13 mouse cellular contexts compared by ENCODE assay signal in genomic region chr14:26867356-26867755, GRCm38 (mm10). TPM values are rescaled to one million over a fixed set of nuclear protein-coding genes. Genes with fewer than 3 reads are reported as not detected.
DNase-seq lines count a peak whose midpoint lies in the region; ATAC-seq and TF ChIP-seq lines count a peak whose summit lies in the region.
"Had no signal": no experiment of that assay in that cellular context is flagged by ENCODE, and none has a peak within 500 bp of the region (broad histone marks: within the 10 kb centered on the region; RNA-seq: fewer than 3 reads in every experiment).

No protein-coding gene starts in this region.

- H3K27me3 ChIP-seq in midbrain, postnatal 0 days (ENCODE audit: insufficient read depth, low read length) = no peaks in the 10 kb centered on the region
- H3K27me3 ChIP-seq in midbrain, embryonic 10.5 days (ENCODE audit: low read depth, poor library complexity, severe bottlenecking) = no peaks in the 10 kb centered on the region
- H3K27me3 ChIP-seq: kidney, embryonic 15.5 days had no signal

- H3K4me1 ChIP-seq in midbrain, postnatal 0 days (ENCODE audit: insufficient read depth, low read length) = no peaks in the 10 kb centered on the region
- no peaks in the 10 kb centered on the region for H3K4me1 ChIP-seq in midbrain, embryonic 10.5 days
- H3K4me1 ChIP-seq in bone marrow, adult 2 months (ENCODE audit: control insufficient read depth, insufficient read depth, low read length) = no peaks in the 10 kb centered on the region
- H3K4me1 ChIP-seq: kidney, embryonic 15.5 days had no signal

- H3K4me2 ChIP-seq in midbrain, postnatal 0 days (ENCODE audit: low read depth, low read length, poor library complexity, severe bottlenecking) = no peak overlapping the region
- H3K4me2 ChIP-seq: kidney, embryonic 15.5 days had no signal

- DNase-seq in embryo, embryonic 10.5 days (ENCODE audit: low spot score) = peak; percentile 24
- DNase-seq in embryo, embryonic 10 days (ENCODE audit: low spot score) = no peak
- DNase-seq in midbrain, postnatal 0 days (ENCODE audit: low spot score) = no peak
- no peak for DNase-seq in midbrain, embryonic 10.5 days (ENCODE audit: low spot score)
- DNase-seq in naive thymus-derived CD4-positive, alpha-beta T cell, adult 2 months (ENCODE audit: low read depth) = peak; percentile 4
- DNase-seq in T-cell, adult 2 months (ENCODE audit: low spot score) = no peak
- DNase-seq in kidney, postnatal 4 days = no peak
- DNase-seq: cerebellum, adult 2 months; gastrocnemius, postnatal 14 days; lung, postnatal 36 days; right cerebral cortex, adult 18-20 months had no signal

- no peak for ATAC-seq in midbrain, postnatal 0 days (ENCODE audit: low FRiP score)

- H3K9me3 ChIP-seq in midbrain, postnatal 0 days (ENCODE audit: low read length) = no peaks in the 10 kb centered on the region
- no peaks in the 10 kb centered on the region for H3K9me3 ChIP-seq in midbrain, embryonic 10.5 days (replicated peaks)
- H3K9me3 ChIP-seq: kidney, embryonic 15.5 days had no signal

- H3K27ac ChIP-seq in midbrain, postnatal 0 days (ENCODE audit: low read depth, low read length) = no peak overlapping the region
- H3K27ac ChIP-seq in midbrain, embryonic 10.5 days (replicated peaks) = no peak overlapping the region
- H3K27ac ChIP-seq in bone marrow, adult 2 months (ENCODE audit: control insufficient read depth, insufficient read depth, low read depth, low read length, poor library complexity) = no peak overlapping the region
- H3K27ac ChIP-seq: kidney, embryonic 15.5 days had no signal

- no peak overlapping the region for H3K9ac ChIP-seq in midbrain, postnatal 0 days (replicated peaks; ENCODE audit: low read length, poor library complexity, severe bottlenecking)
- H3K9ac ChIP-seq: kidney, embryonic 15.5 days had no signal

- 67% methylated on average over 9 of the region's 9 CpGs for WGBS in midbrain, postnatal 0 days
- WGBS in midbrain, embryonic 10.5 days = 69% methylated on average over 9 of the region's 9 CpGs
- 74% methylated on average over 9 of the region's 9 CpGs for WGBS in bone marrow, adult 2 months

- H3K4me3 ChIP-seq in midbrain, postnatal 0 days (ENCODE audit: low read depth, low read length) = no peak overlapping the region
- no peak overlapping the region for H3K4me3 ChIP-seq in midbrain, embryonic 10.5 days
- no peak overlapping the region for H3K4me3 ChIP-seq in bone marrow, adult 2 months (replicated peaks; ENCODE audit: control insufficient read depth, low read depth, low read length)
- H3K4me3 ChIP-seq: kidney, embryonic 15.5 days had no signal

- no peaks in the 10 kb centered on the region for H3K36me3 ChIP-seq in midbrain, postnatal 0 days (ENCODE audit: insufficient read depth, low read length)
- H3K36me3 ChIP-seq in midbrain, embryonic 10.5 days = no peaks in the 10 kb centered on the region
- H3K36me3 ChIP-seq: kidney, embryonic 15.5 days had no signal

- no peak for TF ChIP-seq POLR2A in bone marrow, adult 2 months (IDR thresholded peaks at IDR 0.05; ENCODE audit: borderline replicate concordance, control insufficient read depth, low read depth, low read length)

- TF ChIP-seq CTCF in midbrain, postnatal 0 days (IDR thresholded peaks at IDR 0.05) = peak; percentile 16; the same call in 1 of the 2 replicates
- 0 out of 2 replicates have a peak, but pooled peaks have one; percentile 18 for TF ChIP-seq CTCF in bone marrow, adult 2 months (IDR thresholded peaks at IDR 0.05; ENCODE audit: control insufficient read depth, insufficient read depth, low read length)

RNA-seq across cellular contexts. Expression of gene Asb14, which starts 27.0 kb away (rescaled TPM):
- total RNA-seq in midbrain, postnatal 0 days (2014; rRNA removed) = not detected in 2 replicates
- 0.38 TPM in 1 of 2 replicates, not detected in the other for polyA plus RNA-seq in midbrain, postnatal 0 days (2015; fragmentation: Nextera tagmentation; extraction: Ambion mirVana)
- polyA plus RNA-seq in midbrain, embryonic 10.5 days (2016; fragmentation: Nextera tagmentation; extraction: Ambion mirVana) = not detected in 2 replicates
- 0.92 and 2.2 TPM in 2 replicates for polyA plus RNA-seq in bone marrow, adult 2 months (2011; ENCODE audit: insufficient read depth, insufficient read length, low replicate concordance, missing spikeins)
- polyA plus RNA-seq: kidney, embryonic 15.5 days had no signal

Comparison
In these comparisons a context has a peak if more than half of its experiments do, and no peak if none do; other contexts are left out.
1. DNase-seq: peak in embryo, embryonic 10.5 days (single experiment) and naive thymus-derived CD4-positive, alpha-beta T cell, adult 2 months (single experiment); none in embryo, embryonic 10 days (single experiment), midbrain, postnatal 0 days (single experiment), midbrain, embryonic 10.5 days (single experiment), T-cell, adult 2 months (single experiment) and kidney, postnatal 4 days (0 of 2).